Mouse (Mus musculus) hindbrain, embryonic 15.5 days (tissue): ENCODE results near the gene Fibp. TPM values are rescaled to one million over a fixed set of nuclear protein-coding genes. Genes with fewer than 3 reads are reported as not detected.

Experiments
- ATAC-seq: fragments of 200-750 bp; cut with Nextera tagmentation; 2 replicates; pipeline ENCODE4 v1.8.0; 2017; ENCODE audit warnings: low read depth, moderate number of reproducible peaks, moderate TSS enrichment; ENCODE audit not compliant: low FRiP score
- H3K27ac ChIP-seq: fragments of 300-500 bp; sonication (generic); replicated peaks from 2 replicates; pipeline ENCODE4 v1.5.1; 2015; ENCODE audit warnings: mild to moderate bottlenecking, inconsistent platforms
- H3K27me3 ChIP-seq: fragments of 300-500 bp; sonication (generic); 2 replicates; pipeline ENCODE4 v1.6.1; 2015; ENCODE audit warnings: control low read depth, inconsistent platforms
- H3K36me3 ChIP-seq: fragments of 300-500 bp; sonication (generic); 2 replicates; pipeline ENCODE4 v1.6.1; 2015; ENCODE audit warnings: control low read depth, inconsistent platforms
- H3K4me1 ChIP-seq: fragments of 300-500 bp; sonication (generic); replicated peaks from 2 replicates; pipeline ENCODE4 v1.6.1; 2015; ENCODE audit warnings: control low read depth, inconsistent platforms
- H3K4me2 ChIP-seq: fragments of 300-500 bp; sonication (generic); 2 replicates; pipeline ENCODE4 v1.6.1; 2015; ENCODE audit warnings: moderate library complexity, mild to moderate bottlenecking, inconsistent platforms
- H3K4me3 ChIP-seq: fragments of 300-500 bp; sonication (generic); 2 replicates; pipeline ENCODE4 v1.5.1; 2015; ENCODE audit warnings: mild to moderate bottlenecking, inconsistent platforms
- H3K9ac ChIP-seq: fragments of 300-500 bp; sonication (generic); 2 replicates; pipeline ENCODE4 v1.6.1; 2015; ENCODE audit warnings: inconsistent platforms
- H3K9me3 ChIP-seq: fragments of 300-500 bp; sonication (generic); 2 replicates; pipeline ENCODE4 v1.6.1; 2016; ENCODE audit warnings: control low read depth, inconsistent platforms
- WGBS: fragments of 180-500 bp; shearing (Covaris S2); methylation state at CpG from one replicate; pipeline ENCODE4 v1.1.7; 2015; 5-methylcytosine and 5-hydroxymethylcytosine counted together
- polyA plus RNA-seq: library from polyadenylated mRNA; unstranded; fragments of >200 nt; fragmentation: Nextera tagmentation; extraction: Ambion mirVana; gene quantifications from 2 replicates; pipeline ENCODE4 v1.2.1, GENCODE M21; 2015

The Fibp gene
- 147 and 160 TPM in 2 replicates for polyA plus RNA-seq

- Histone ChIP-seq H3K4me3 (peak within 1 kb of the TSS; percentile 82), H3K4me1 (peaks cover 54% of the 10 kb centered on the region), H3K36me3 (peaks cover 20% of the 10 kb centered on the region), H3K9me3 (no peaks in the 10 kb centered on the region), H3K27ac (peak within 1 kb of the TSS; percentile 82), H3K4me2 (peak within 1 kb of the TSS; percentile 95), H3K27me3 (no peaks in the 10 kb centered on the region; the same call in 1 of the 2 replicates), H3K9ac (peak within 1 kb of the TSS; percentile 79)
- WGBS: under 1% methylated on average over 32 of the region's 32 CpGs
- peak; percentile 65 for ATAC-seq
Measured at GRCm38 (mm10) chr19:5460465-5460911, at the start of gene Fibp. TSS of gene Fibp (plus strand) at chr19:5460615.

- H3K9ac ChIP-seq: no peak overlapping the region
- no peak for ATAC-seq
Measured at GRCm38 (mm10) chr19:5410641-5411040, 49.8 kb upstream of the Fibp start.

GRCm38 (mm10) chr19:5411961-5412360 is 48.5 kb upstream of the Fibp start:
- Histone ChIP-seq H3K4me3 (no peak overlapping the region), H3K9ac (no peak overlapping the region), H3K36me3 (no peaks in the 10 kb centered on the region), H3K4me2 (no peak overlapping the region), H3K9me3 (no peaks in the 10 kb centered on the region), H3K4me1 (peaks cover 11% of the 10 kb centered on the region), H3K27ac (no peak overlapping the region), H3K27me3 (no peaks in the 10 kb centered on the region)
- no peak for ATAC-seq
- WGBS: 68% methylated on average over 5 of the region's 5 CpGs

More at GRCm38 (mm10) chr19:5410641-5411040, 49.8 kb upstream of the Fibp start:
- no peaks in the 10 kb centered on the region for H3K9me3 ChIP-seq
- H3K27me3 ChIP-seq: no peaks in the 10 kb centered on the region
- WGBS: 90% methylated on average over 5 of the region's 5 CpGs
- H3K4me3 ChIP-seq: no peak overlapping the region
- no peak overlapping the region for H3K4me2 ChIP-seq
- H3K4me1 ChIP-seq: peaks cover 15% of the 10 kb centered on the region
- no peak overlapping the region for H3K27ac ChIP-seq
- no peaks in the 10 kb centered on the region for H3K36me3 ChIP-seq

GRCm38 (mm10) chr19:5413840-5414239 is 46.6 kb upstream of the Fibp start:
- H3K27me3 ChIP-seq: no peaks in the 10 kb centered on the region
- no peak for ATAC-seq
- H3K4me2 ChIP-seq: no peak overlapping the region
- 69% methylated on average over 4 of the region's 4 CpGs for WGBS
- H3K4me1 ChIP-seq: no peaks in the 10 kb centered on the region
- no peaks in the 10 kb centered on the region for H3K9me3 ChIP-seq
- H3K36me3 ChIP-seq: no peaks in the 10 kb centered on the region
- no peak overlapping the region for H3K27ac ChIP-seq
- no peak overlapping the region for H3K9ac ChIP-seq
- H3K4me3 ChIP-seq: no peak overlapping the region

- WGBS: 66% methylated on average over 2 of the region's 2 CpGs
- no peak for ATAC-seq
- H3K9ac ChIP-seq: no peak overlapping the region
- no peak overlapping the region for H3K27ac ChIP-seq
- H3K27me3 ChIP-seq: no peaks in the 10 kb centered on the region
- peaks cover under 1% of the 10 kb centered on the region; the same call in 1 of the 2 replicates for H3K36me3 ChIP-seq
- no peak overlapping the region for H3K4me2 ChIP-seq
- no peaks in the 10 kb centered on the region for H3K9me3 ChIP-seq
- H3K4me3 ChIP-seq: no peak overlapping the region
- no peaks in the 10 kb centered on the region for H3K4me1 ChIP-seq
Measured at GRCm38 (mm10) chr19:5414534-5414957, 45.9 kb upstream of the Fibp start.

- peaks cover 14% of the 10 kb centered on the region; the same call in 1 of the 2 replicates for H3K36me3 ChIP-seq
- 96% methylated on average over 8 of the region's 8 CpGs for WGBS
Measured at GRCm38 (mm10) chr19:5418750-5419466, 41.5 kb upstream of the Fibp start.

GRCm38 (mm10) chr19:5419630-5420029 is 40.8 kb upstream of the Fibp start:
- Histone ChIP-seq H3K27me3 (no peaks in the 10 kb centered on the region), H3K9ac (no peak overlapping the region), H3K36me3 (peaks cover 14% of the 10 kb centered on the region; the same call in 1 of the 2 replicates), H3K9me3 (no peaks in the 10 kb centered on the region), H3K4me2 (no peak overlapping the region), H3K27ac (no peak overlapping the region), H3K4me3 (no peak overlapping the region), H3K4me1 (peaks cover 21% of the 10 kb centered on the region)
- no peak for ATAC-seq
- 94% methylated on average over 9 of the region's 9 CpGs for WGBS

More at GRCm38 (mm10) chr19:5418750-5419466, 41.5 kb upstream of the Fibp start:
- Histone ChIP-seq H3K4me3 (no peak overlapping the region), H3K9ac (no peak overlapping the region), H3K27me3 (no peaks in the 10 kb centered on the region), H3K27ac (no peak overlapping the region), H3K4me1 (peaks cover 20% of the 10 kb centered on the region), H3K9me3 (no peaks in the 10 kb centered on the region), H3K4me2 (no peak overlapping the region)
- ATAC-seq: no peak

GRCm38 (mm10) chr19:5420579-5420978 is 39.8 kb upstream of the Fibp start:
- Histone ChIP-seq H3K27ac (no peak overlapping the region), H3K36me3 (peaks cover 14% of the 10 kb centered on the region; the same call in 1 of the 2 replicates), H3K4me3 (no peak overlapping the region), H3K4me1 (peaks cover 22% of the 10 kb centered on the region), H3K27me3 (no peaks in the 10 kb centered on the region), H3K9me3 (no peaks in the 10 kb centered on the region), H3K9ac (no peak overlapping the region), H3K4me2 (no peak overlapping the region)
- 94% methylated on average over 6 of the region's 6 CpGs for WGBS
- ATAC-seq: no peak

- no peak overlapping the region for H3K4me2 ChIP-seq
- peaks cover 21% of the 10 kb centered on the region for H3K36me3 ChIP-seq
- no peak for ATAC-seq
- peaks cover 34% of the 10 kb centered on the region for H3K4me1 ChIP-seq
- WGBS: 88% methylated on average over 5 of the region's 5 CpGs
- no peaks in the 10 kb centered on the region for H3K9me3 ChIP-seq
- no peak overlapping the region for H3K9ac ChIP-seq
- H3K27me3 ChIP-seq: no peaks in the 10 kb centered on the region
- H3K4me3 ChIP-seq: no peak overlapping the region
- no peak overlapping the region for H3K27ac ChIP-seq
Measured at GRCm38 (mm10) chr19:5421784-5422183, 38.6 kb upstream of the Fibp start.

GRCm38 (mm10) chr19:5422267-5422666 is 38.1 kb upstream of the Fibp start:
- Histone ChIP-seq H3K36me3 (peaks cover 26% of the 10 kb centered on the region), H3K4me2 (no peak overlapping the region; the same call in 1 of the 2 replicates), H3K4me1 (peaks cover 39% of the 10 kb centered on the region), H3K27me3 (no peaks in the 10 kb centered on the region), H3K27ac (no peak overlapping the region), H3K9ac (peak overlapping the region; percentile 26; the same call in 1 of the 2 replicates), H3K9me3 (no peaks in the 10 kb centered on the region), H3K4me3 (no peak overlapping the region)
- no peak for ATAC-seq
- WGBS: 85% methylated on average over 10 of the region's 10 CpGs

- Histone ChIP-seq H3K36me3 (peaks cover 26% of the 10 kb centered on the region), H3K4me3 (peak overlapping the region; percentile 96), H3K27ac (no peak overlapping the region), H3K9me3 (no peaks in the 10 kb centered on the region), H3K4me2 (peak overlapping the region; percentile 92), H3K4me1 (peaks cover 42% of the 10 kb centered on the region), H3K27me3 (no peaks in the 10 kb centered on the region), H3K9ac (peak overlapping the region; percentile 92; the same call in 1 of the 2 replicates)
- no peak for ATAC-seq
- WGBS: 71% methylated on average over 8 of the region's 9 CpGs
Measured at GRCm38 (mm10) chr19:5422895-5423443, 37.4 kb upstream of the Fibp start.

- peak overlapping the region; percentile 96 for H3K4me3 ChIP-seq
- peaks cover 26% of the 10 kb centered on the region for H3K36me3 ChIP-seq
- H3K27ac ChIP-seq: peak overlapping the region; percentile 94
- ATAC-seq: no peak
- peak overlapping the region; percentile 92 for H3K4me2 ChIP-seq
- H3K9ac ChIP-seq: peak overlapping the region; percentile 92
- peaks cover 43% of the 10 kb centered on the region for H3K4me1 ChIP-seq
- H3K27me3 ChIP-seq: no peaks in the 10 kb centered on the region
- 59% methylated on average over 12 of the region's 12 CpGs for WGBS
- no peaks in the 10 kb centered on the region for H3K9me3 ChIP-seq
Measured at GRCm38 (mm10) chr19:5423561-5423960, 36.9 kb upstream of the Fibp start.
